Mouse (Mus musculus) gastrocnemius, postnatal 10 days (tissue): Measurements from ENCODE around the gene Rnaseh2c. TPM values are rescaled to one million over a fixed set of nuclear protein-coding genes. Genes with fewer than 3 reads are reported as not detected.

ENCODE experiments used
- DNase-seq: peaks from one replicate; pipeline ENCODE4 v3.0.0; 2021; ENCODE audit warnings: mixed read lengths
- total RNA-seq, 2 experiments: library from RNA; stranded (reverse); gene quantifications; 2 replicates each; pipeline ENCODE4 v1.2.3; 2021

The Rnaseh2c gene
- total RNA-seq, 2 experiments from 2014 or later: 44.9 to 50.4 TPM

DNA sequence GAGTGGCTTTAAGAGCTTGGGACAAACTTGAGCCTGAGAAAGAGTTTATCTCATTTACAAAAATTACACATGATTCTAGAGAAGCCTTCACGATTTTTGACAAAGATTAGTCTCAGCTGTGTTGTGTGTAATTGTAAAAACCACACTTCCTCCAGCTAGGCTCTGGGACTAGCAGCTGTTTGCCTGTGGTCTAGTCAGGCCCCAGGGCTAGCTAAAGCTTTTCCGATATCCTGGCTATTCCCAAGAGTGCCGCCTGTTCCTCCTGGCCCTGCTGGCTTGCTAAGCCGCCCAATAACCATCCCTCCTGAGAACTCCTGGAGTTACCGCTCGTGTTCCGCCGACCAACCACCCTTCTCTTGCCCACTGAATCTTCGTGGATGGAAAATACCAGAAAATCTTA is 30.4 kb downstream of the Rnaseh2c start:
- DNase-seq: no peak

DNA sequence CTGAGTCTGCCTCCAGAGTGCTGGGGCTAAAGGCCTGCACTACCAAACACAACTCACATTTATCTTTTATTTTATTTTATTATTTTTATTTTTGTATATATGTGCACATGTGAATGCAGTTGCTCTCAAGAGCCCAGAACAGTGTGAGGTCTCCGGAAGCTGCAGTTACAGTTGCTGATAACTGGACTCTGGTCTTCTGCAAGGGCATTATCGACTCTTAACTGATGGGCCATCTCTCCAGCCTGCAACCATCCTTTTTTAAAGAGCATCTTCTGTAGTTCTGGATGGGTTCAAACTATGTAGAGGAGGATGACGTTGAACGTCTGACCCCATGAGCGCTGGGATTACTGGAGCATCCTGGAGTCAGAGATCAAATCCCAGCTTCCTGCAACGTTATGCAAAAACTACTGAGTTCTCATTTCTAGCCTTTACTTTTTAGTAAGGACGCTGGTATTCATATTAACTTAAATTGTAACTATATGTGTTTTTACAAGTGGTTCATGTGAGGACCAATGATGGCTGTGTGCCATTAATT is 34.4 kb downstream of the Rnaseh2c start:
- no peak for DNase-seq

DNA sequence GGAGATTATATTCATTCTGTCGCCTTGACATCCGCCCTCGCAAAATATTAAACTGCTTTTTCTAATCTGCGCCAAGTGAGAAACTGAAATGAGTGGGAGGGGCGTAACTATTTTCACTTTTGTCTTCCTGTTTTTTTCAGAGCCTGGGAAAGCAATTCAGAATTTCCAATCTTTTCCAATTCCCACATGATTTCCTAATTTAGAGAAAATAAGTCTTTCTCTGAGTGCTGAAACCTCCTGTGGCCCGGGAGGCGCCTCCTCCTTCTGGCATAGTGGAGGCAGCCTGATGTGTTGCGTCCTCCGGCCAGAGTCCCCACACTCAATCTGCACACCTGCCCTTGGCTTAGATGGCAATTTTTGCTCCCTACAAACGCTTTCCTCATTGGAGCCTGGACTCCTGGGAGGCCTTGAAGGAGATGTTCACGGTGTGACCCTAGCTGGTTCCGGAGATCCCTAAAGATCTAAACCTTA is 34.9 kb downstream of the Rnaseh2c start:
- DNase-seq: no peak

DNA sequence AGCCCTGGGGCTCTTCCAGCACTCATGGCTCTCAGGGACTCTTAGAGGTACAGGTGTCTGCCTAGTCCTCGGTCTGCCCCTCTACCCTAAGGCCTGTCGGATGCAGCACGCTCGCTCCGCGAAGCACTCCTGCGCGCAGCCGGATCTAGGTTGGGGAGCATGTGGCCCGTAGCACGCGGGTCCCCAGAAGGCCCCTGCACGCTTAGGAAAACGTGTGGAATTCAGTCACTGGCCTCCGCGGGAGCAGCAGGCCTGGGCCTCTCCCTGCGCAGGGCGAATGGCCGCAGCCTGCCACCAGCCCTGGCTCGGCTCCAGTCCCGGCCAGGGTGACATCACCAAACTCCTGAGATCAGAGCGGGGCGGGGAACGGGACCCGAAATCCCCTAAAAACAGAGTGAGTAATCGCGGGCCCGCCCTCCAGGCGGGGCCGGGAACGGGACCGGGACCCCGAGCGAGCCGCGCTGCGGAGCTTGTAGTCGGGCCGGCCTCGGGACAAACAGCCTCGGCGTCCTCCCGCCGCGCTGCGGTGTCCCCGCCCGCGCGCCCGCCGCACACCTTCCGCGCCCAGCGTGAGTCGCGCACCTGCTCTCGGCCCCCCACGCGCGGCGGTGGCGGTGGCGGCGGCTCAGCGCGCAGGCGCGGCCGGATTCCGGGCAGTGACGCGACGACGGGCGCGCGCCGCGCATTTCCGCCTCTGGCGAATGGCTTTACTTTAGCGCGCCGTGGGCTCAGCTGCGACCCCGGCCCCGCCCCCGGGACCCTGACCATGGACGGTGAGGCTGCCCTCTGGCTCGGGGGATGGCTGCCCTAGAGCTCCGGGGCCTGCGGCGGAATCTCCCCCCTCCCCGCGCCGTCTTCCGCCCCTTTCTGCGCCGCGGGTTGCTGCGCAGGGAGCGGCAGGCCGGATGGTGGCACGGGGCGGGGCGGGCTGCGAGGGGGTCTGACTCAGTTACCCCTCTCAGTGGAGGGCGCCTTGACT is 35.7 kb downstream of the Rnaseh2c start, which contains the start of gene Rela:
TSS of gene Rela (plus strand) at position 415 of the 979 bp plus-strand sequence.
- DNase-seq: peak; percentile 88

DNA sequence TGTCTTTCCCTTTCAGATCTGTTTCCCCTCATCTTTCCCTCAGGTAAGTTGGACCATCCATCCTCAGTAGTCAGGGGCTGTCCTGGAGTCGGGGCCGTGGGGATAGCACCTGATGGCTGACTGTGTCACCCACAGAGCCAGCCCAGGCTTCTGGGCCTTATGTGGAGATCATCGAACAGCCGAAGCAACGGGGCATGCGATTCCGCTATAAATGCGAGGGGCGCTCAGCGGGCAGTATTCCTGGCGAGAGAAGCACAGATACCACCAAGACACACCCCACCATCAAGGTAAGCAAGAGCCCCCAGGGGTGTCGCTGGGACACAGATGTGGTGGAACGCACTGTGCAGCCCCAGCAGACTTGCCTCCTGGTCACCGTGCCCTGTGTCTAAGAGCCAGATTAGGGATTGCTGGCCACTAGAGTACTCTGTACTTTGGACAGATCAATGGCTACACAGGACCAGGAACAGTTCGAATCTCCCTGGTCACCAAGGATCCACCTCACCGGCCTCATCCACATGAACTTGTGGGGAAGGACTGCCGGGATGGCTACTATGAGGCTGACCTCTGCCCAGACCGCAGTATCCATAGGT is 36.8 kb downstream of the Rnaseh2c start:
- DNase-seq: no peak

DNA sequence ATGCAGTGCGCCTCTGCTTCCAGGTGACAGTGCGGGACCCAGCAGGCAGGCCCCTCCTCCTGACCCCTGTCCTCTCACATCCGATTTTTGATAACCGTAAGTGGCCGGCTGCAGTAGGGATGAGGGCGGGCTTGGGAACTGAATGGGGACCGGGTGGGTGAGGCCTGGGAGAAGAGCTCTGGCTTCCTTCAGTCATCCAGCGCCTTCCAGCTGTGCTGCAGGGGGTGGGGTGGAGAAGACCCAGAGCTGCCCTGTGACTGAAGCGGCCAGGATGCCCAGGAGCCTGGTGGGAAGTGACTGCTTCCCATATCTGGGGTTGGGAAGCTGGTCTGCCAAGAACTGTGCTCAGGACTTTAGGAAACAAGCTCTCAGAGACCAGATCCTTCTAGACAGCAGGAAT is 38.7 kb downstream of the Rnaseh2c start:
- no peak for DNase-seq

DNA sequence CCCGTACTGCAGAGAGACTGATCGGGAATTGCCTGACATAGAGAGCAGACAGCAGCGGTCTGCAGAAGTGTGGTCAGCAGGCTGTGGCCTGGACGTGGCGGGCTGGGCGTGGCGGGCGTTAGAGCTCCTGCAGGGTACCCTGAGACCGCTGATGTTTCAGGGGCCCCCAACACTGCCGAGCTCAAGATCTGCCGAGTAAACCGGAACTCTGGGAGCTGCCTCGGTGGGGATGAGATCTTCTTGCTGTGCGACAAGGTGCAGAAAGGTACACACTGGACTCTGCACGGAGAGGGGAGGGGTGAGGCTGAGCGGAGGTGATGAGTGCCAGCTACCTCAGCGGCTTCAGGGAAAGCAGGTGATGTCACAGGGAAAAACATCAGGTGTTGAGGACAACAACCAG is 39.3 kb downstream of the Rnaseh2c start:
- no peak for DNase-seq

DNA sequence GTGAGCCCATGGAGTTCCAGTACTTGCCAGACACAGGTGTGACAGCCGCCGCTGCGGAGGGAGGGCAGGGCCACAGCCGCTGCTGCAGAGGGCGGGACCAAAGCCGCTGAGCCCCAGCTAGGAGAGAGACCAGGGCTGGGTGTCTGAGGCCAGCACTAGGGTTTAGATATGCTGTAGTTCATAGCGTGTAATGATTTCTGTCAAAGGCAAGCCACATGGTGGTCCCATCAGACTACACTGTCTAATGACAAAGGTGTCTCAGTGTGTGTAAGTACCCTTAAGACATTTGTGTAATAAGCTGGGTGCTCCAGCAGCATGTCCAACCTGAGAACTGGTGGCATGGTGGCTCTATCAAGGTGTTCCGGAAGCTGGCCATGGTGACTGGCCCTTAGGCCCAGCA is 40.0 kb downstream of the Rnaseh2c start:
- no peak for DNase-seq

DNA sequence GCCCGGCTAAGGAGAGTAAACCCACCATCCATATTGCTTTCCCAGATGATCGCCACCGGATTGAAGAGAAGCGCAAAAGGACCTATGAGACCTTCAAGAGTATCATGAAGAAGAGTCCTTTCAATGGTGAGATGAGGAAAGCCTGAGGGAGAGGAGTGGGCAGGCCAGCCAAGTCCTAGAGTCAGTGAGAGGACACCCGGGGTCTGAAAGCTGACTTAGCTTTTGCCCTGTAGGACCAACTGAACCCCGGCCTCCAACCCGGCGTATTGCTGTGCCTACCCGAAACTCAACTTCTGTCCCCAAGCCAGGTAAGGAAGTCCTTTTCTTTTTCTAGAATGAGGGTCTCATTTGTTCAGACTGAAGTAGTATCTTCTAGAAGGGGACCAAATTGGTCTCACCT is 43.6 kb downstream of the Rnaseh2c start:
- DNase-seq: no peak

DNA sequence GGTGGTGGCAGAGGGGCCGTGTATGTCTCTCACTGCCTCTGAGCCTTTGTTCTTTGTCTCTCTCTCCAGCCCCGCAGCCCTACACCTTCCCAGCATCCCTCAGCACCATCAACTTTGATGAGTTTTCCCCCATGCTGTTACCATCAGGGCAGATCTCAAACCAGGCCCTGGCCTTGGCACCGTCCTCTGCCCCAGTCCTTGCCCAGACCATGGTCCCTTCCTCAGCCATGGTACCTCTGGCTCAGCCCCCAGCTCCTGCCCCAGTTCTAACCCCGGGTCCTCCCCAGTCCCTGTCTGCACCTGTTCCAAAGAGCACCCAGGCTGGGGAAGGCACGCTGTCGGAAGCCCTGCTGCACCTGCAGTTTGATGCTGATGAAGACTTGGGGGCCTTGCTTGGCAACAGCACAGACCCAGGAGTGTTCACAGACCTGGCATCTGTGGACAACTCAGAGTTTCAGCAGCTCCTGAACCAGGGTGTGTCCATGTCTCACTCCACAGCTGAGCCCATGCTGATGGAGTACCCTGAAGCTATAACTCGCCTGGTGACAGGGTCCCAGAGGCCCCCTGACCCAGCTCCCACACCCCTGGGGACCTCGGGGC is 45.2 kb downstream of the Rnaseh2c start:
- DNase-seq: no peak

DNA sequence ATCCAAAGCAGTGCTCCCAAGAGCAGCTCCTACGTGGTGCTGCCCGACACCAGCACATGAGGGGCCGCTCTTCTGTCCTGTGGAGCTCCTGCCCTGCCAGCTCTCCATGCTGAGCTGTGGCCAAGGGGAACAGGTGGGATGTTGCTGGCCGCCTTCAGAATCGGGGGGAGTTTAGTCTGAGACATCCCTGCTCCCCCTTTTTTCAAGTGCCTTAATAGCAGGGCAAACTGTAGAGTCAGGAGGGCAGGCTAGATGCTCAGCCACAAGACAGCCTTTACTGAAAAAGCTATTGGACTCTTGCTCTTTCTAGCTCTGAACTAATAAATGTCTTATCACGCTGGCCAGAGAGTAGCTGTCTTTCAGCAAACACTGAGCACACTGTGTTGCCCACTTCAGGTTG is 46.1 kb downstream of the Rnaseh2c start:
- DNase-seq: no peak

DNA sequence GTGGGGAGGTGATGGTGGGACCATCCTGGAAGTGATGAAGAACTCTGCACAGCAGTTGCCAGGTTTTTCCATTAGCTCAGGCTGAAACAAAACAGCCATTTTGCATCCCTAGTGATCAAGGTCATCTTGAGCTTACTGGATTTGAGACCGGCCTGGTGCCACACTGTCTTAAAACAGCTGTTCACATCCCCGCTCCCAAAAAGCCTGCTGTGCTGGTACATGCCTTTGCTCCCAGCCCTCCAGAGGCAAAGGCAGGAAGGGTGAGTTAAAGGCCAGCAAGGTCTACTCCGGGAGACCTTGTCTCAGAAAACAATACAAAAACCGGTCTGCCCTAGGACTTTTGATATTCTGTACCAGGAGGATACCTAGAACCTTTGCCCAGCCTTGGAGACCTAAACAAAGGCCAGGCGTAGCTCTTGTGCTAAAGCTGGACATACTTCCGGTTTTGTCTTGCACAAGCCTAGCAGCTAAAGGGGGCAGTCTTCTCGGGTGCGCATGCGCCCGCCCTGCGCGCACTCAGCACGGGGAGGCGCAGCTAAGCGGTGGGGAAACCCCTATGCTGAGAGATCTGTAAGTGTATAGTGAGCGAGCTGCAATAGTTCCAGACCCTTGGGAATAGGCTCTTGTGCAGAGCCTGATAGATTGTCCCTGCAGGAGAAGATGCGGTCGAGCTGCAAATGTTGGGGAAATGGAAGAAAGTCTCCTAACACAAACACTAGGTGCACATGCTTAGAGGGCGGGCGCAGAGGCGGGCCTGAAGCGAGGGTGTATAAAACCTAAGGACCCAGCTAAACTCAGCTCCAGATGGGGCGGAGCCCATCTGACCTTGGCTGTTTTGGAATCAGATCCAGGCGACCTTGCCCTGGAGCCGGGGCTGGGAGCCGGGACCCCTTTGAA is 47.0 kb downstream of the Rnaseh2c start:
- DNase-seq: peak; percentile 75

DNA sequence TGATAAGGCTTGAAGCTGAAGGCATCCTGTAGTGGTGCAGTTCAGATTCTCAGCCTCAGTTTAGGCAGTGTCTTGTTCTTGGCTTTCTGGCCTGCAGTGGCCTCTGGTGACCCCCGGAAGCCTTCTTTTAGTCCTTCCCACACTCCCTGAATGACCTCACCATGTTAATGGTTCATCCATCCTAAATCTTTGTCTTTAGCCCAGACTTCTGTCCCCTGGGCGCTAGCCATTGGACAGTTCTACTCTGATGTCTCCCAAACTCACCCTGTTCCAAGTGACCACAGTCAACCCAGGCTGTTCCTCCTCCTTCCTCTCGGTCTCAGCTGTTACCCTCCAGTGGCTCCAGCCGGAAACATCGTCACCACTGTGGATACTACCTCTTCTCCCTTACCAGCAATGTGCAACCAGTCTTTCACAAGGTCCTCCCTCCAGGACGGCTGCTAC is 47.6 kb downstream of the Rnaseh2c start:
- DNase-seq: peak; percentile 56

DNA sequence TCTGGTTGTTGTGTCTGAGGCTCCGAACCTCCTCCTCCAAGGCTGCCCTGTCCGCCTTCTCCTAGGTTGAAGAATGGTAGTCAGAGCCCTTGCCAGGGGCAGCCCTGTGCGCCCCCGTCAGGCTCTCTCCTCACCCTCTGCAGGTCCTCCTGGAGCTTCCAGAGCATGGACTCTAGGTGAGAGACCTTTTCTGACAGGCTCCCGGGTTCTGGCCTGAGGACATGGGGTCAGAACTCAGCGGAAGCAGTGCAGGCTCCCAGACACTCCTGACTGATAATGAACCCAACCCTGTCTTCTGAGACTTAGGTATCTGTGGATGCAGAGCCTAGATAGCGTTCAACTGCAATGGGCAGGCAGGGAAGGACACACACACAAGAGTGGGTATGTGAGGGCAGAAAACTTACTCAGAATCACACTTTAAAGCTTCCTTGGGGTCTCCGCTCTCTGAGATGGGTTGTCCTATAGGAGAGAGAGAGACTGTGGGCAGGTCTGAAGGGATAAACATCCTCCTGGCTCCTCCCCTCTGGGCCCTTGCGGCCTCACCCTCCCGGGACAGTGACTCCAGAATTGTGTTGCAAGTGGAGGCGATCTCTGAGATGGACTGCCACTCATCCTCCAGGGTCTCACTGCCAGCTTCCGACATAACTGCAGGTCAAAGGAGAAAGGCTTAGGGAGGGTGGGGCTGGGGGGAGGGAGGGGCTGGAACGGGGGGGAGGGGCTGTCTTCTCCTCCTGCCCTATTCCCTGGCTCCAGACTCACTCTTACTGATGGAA is 50.0 kb downstream of the Rnaseh2c start:
- no peak for DNase-seq

DNA sequence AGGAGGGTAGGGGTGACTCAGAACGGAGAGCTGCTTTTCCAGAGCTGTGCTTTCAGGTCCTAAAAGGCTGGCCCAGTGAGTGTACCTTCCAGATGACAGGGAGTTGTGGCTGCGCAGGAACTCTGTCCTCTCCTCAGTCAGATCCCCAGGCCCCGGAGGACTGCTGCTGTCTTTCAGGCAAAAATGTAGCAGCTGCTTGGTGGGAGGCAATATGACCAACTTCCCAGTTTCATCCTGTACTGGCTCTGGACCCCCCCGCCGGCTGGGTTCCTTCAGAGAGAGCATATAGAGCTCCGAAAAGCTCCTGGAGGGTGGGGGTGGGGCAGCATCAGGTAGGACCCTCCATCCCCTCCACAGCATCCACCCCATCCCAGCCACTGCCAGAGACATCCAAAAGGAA is 50.9 kb downstream of the Rnaseh2c start:
- DNase-seq: no peak

DNA sequence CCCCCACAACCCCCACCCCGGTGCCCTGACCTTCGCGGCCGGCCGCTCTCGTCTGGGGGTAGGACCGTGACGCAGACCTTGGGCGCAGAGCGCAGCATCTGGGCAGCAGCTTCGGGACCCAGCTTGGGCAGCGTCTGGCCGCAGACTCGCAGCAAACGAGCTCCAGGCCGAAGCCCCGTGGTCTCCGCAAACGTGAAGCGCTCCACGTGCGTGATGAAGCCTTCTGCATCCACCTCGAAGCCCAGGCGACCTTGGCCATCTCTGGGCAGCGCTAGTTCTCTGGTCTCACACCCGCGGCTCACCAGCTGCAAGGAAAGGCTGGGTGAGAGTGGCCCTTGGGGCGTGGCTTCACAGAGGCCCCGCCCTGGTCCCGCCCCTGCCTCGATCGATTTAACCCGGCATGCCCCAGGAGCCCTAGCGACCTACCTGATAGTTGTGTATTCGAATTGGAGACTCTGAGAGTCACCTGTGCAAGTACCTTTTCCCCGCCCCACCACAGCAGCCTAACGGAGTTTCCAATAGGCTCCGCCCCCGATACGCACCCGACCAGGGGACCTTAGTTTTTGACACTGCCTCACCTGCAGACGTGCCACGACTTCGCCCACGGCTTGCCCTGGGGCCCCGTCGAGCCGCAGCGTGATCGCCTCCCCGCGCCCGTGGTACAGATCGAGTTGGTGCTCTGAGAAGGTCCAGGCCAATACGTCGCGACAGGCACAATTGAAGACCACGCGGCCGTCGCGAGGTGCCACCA is 52.5 kb downstream of the Rnaseh2c start:
- DNase-seq: peak; percentile 9

DNA sequence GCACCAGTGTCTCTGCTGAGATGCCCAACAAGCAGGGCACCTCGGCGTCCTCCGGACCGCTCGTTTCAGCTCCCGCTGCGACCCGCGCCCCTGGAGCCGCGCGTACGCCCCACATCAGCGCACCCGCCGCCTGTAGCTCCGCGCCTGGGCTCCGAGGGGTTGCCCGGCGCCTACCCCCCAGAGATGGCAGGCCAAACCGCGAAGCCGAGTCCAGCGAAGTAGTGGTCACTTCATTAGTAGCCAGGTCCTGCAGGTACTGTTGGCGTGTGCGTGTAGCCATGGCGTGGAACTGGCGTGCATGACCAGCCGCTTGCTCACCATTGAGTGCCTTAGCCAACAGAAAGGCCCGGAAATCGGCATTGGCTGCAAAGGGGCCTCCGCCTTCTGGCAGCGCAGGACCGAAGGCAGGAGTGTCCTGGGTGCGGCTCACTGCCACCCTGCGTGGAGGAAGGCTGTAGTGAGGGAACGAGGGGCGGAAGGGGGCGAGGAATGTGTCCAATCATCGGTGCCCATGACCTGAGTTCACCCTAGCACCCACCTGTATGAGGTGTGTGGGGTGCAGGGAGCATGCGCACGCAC is 53.1 kb downstream of the Rnaseh2c start:
- peak; percentile 6 for DNase-seq
